Mouse (Mus musculus) CH12.LX (cell line): ENCODE measurements at regions not wholly inside any gene's neighbourhood (a gene's known extent, or its start where the extent isn't known, plus 50 kb on each side); places are given as distances from the start of the nearest gene placed in this dataset.

Experiments
- DNase-seq: peaks from one replicate; pipeline ENCODE4 v3.0.0-alpha.2; 2013; ENCODE audit errors: extremely low read depth
- H3K27ac ChIP-seq: 2 replicates; pipeline ENCODE4 v1.5.1; 2012; ENCODE audit warnings: low read depth, mild to moderate bottlenecking, control low read depth, moderate library complexity; ENCODE audit not compliant: insufficient read depth
- H3K27me3 ChIP-seq: replicated peaks from 2 replicates; pipeline ENCODE3; 2012; ENCODE audit warnings: inconsistent platforms
- H3K36me3 ChIP-seq, 2 experiments: replicated peaks in 1 of 2; 2 replicates each; pipeline versions ENCODE3 to v1.6.1; 2012; ENCODE audit warnings: inconsistent platforms in 1 of 2, low read length in 1 of 2, mild to moderate bottlenecking in 1 of 2, mixed read lengths in 1 of 2, moderate library complexity in 1 of 2; ENCODE audit not compliant: control insufficient read depth in 1 of 2, insufficient read depth in 1 of 2
- H3K4me1 ChIP-seq, 2 experiments: 2 replicates each; pipeline ENCODE4 v1.6.1; 2012; ENCODE audit warnings: inconsistent platforms in 1 of 2, moderate library complexity in 1 of 2; ENCODE audit not compliant: insufficient read depth in 2 of 2, control insufficient read depth in 1 of 2
- H3K4me2 ChIP-seq: 2 replicates; pipeline ENCODE4 v1.6.1; 2012; ENCODE audit warnings: low read depth, mild to moderate bottlenecking, control low read depth; ENCODE audit not compliant: poor library complexity, insufficient read depth, severe bottlenecking
- H3K4me3 ChIP-seq, 3 experiments: fragments of 150-350 bp in 1 of 3; sonication (generic) in 1 of 3; replicated peaks in 1 of 3; 2 replicates each; pipeline versions ENCODE3 to v1.5.1; 2011 to 2012; ENCODE audit warnings: low read depth in 2 of 3, low read length in 2 of 3, mild to moderate bottlenecking in 2 of 3, moderate library complexity in 2 of 3, control low read depth in 1 of 3, improper control_type of control experiment in 1 of 3, inconsistent platforms in 1 of 3, mixed read lengths in 1 of 3; ENCODE audit not compliant: poor library complexity in 1 of 3
- H3K79me2 ChIP-seq: replicated peaks from 2 replicates; pipeline ENCODE4 v1.6.1; 2012; ENCODE audit warnings: mild to moderate bottlenecking, moderate library complexity; ENCODE audit not compliant: control insufficient read depth, poor library complexity, insufficient read depth, severe bottlenecking; ENCODE audit errors: extremely low read depth
- H3K9ac ChIP-seq: 2 replicates; pipeline ENCODE4 v1.6.1; 2012; ENCODE audit warnings: low read depth, mild to moderate bottlenecking, control low read depth, moderate library complexity; ENCODE audit not compliant: insufficient read depth
- H3K9me3 ChIP-seq: replicated peaks from 2 replicates; pipeline ENCODE3; 2012; ENCODE audit warnings: low read length, inconsistent platforms, mixed read lengths
- CHD1 ChIP-seq: IDR thresholded peaks from 2 replicates; pipeline ENCODE4 v1.6.1; 2012; ENCODE audit warnings: low read depth, low read length, improper control_type of control experiment, inconsistent platforms
- CHD2 ChIP-seq: IDR thresholded peaks from 2 replicates; pipeline ENCODE4 v1.6.1; 2011; ENCODE audit warnings: low read length, improper control_type of control experiment
- E2F4 ChIP-seq: IDR thresholded peaks from 2 replicates; pipeline ENCODE4 v1.6.1; 2011; ENCODE audit warnings: low read depth, low read length, improper control_type of control experiment; ENCODE audit not compliant: insufficient replicate concordance
- ELF1 ChIP-seq: IDR thresholded peaks from 2 replicates; pipeline ENCODE4 v1.6.1; 2014; ENCODE audit warnings: low read depth, mild to moderate bottlenecking, inconsistent platforms, low read length, improper control_type of control experiment
- EP300 ChIP-seq: IDR thresholded peaks from 2 replicates; pipeline ENCODE4 v1.6.1; 2011; ENCODE audit warnings: low read length, improper control_type of control experiment
- GABPA ChIP-seq: IDR thresholded peaks from 2 replicates; pipeline ENCODE4 v1.6.1; 2012; ENCODE audit warnings: low read depth, low read length, improper control_type of control experiment, inconsistent platforms; ENCODE audit not compliant: insufficient replicate concordance
- KAT2A ChIP-seq: IDR thresholded peaks from 2 replicates; pipeline ENCODE4 v1.6.1; 2012; ENCODE audit warnings: low read length, improper control_type of control experiment, inconsistent platforms; ENCODE audit not compliant: insufficient replicate concordance
- MEF2A ChIP-seq: IDR thresholded peaks from 2 replicates; pipeline ENCODE4 v1.6.1; 2014; ENCODE audit warnings: low read depth, mild to moderate bottlenecking, inconsistent platforms, low read length, improper control_type of control experiment, borderline replicate concordance
- NELFE ChIP-seq: IDR thresholded peaks from 2 replicates; pipeline ENCODE4 v1.6.1; 2011; ENCODE audit warnings: low read depth, low read length, improper control_type of control experiment
- NRF1 ChIP-seq: IDR thresholded peaks from 2 replicates; pipeline ENCODE4 v1.6.1; 2014; ENCODE audit warnings: low read depth, mild to moderate bottlenecking, inconsistent platforms, low read length, improper control_type of control experiment, moderate library complexity
- PAX5 ChIP-seq: IDR thresholded peaks from 2 replicates; pipeline ENCODE4 v1.6.1; 2012; ENCODE audit warnings: low read length, inconsistent platforms, mixed read lengths
- POLR2AphosphoS2 ChIP-seq: IDR thresholded peaks from 2 replicates; pipeline ENCODE4 v1.6.1; 2011; ENCODE audit warnings: low read depth, low read length, improper control_type of control experiment
- RAD21 ChIP-seq: IDR thresholded peaks from 2 replicates; pipeline ENCODE4 v1.6.1; 2011; ENCODE audit warnings: low read depth, mild to moderate bottlenecking, low read length, improper control_type of control experiment, moderate library complexity
- SIN3A ChIP-seq: IDR thresholded peaks from 2 replicates; pipeline ENCODE4 v1.6.1; 2012; ENCODE audit warnings: low read length, improper control_type of control experiment, inconsistent platforms
- TBP ChIP-seq: conservative IDR thresholded peaks from 2 replicates; pipeline ENCODE4 v1.6.1; 2011; ENCODE audit warnings: low read depth, low read length, improper control_type of control experiment
- TCF12 ChIP-seq: IDR thresholded peaks from 2 replicates; pipeline ENCODE4 v1.6.1; 2014; ENCODE audit warnings: low read depth, mild to moderate bottlenecking, inconsistent platforms, low read length, improper control_type of control experiment
- USF2 ChIP-seq: conservative IDR thresholded peaks from 2 replicates; pipeline ENCODE4 v1.6.1; 2011; ENCODE audit warnings: low read depth, low read length, improper control_type of control experiment
- ZC3H11A ChIP-seq: IDR thresholded peaks from 2 replicates; pipeline ENCODE4 v1.6.1; 2012; ENCODE audit warnings: low read depth, mild to moderate bottlenecking, inconsistent platforms, low read length, improper control_type of control experiment
- ZKSCAN1 ChIP-seq: IDR thresholded peaks from 2 replicates; pipeline ENCODE4 v1.6.1; 2012; ENCODE audit warnings: low read depth, inconsistent platforms, low read length, improper control_type of control experiment, borderline replicate concordance
- dilution Hi-C: fragments of 300-500 bp; cut with MboI; formaldehyde crosslinking; loops from 2 replicates; pipeline ENCODE4 v1.14.3; 2020; ENCODE audit warnings: low sequenced_read_pairs; ENCODE audit not compliant: extremely low pct_unique_long_range_greater_than_20kb, extremely low pct_ligation_motif_present
- in situ Hi-C: fragments of 300-500 bp; cut with MboI; formaldehyde crosslinking; loops from 3 replicates; pipeline ENCODE4 v1.14.3; 2019; ENCODE audit warnings: low sequenced_read_pairs, low pct_ligation_motif_present, low pct_unique_long_range_greater_than_20kb, mixed read lengths

DNA sequence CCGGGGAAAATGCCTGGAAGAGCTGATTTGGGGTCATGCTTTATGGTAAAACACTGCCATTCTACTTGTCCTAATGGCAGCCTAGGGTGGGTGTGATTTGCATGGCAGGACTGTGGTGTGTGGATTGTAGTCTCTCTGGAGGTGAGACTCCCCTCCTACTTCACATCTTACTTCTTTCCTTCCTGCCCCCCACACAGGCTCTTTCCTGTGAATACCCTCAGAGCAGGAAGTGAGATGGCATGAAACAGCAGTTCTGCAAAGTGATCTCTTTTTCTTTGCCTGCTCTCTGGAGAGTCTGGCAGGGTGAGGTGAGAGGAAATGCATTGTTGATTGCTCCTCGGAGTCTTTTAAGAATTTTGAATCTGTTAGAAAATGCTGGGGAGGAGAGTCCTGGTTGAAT is 104.7 kb upstream of the Mamld1 start:
- no peak overlapping the region for H3K9ac ChIP-seq

DNA sequence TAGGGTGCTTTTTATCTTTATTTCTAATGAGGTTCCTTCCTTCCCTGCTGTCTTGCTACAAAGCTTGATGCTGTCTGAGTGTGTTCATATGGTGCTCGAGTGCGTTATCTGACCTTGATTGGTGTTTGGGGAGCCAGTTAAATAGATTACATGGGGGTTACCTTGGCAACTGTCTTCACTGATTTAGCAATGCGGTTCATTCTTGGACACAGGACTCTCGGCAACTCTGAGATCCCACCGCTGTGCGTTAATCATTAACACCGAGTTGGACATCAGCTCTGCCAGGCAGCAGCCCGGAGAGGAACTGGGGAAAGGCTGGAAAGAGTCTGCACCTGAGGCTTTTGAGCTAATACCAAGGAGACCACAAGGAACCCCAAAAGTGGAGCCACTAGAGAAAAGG is 104.0 kb upstream of the Mamld1 start:
- no peaks in the 10 kb centered on the region for H3K79me2 ChIP-seq
- no peaks in the 10 kb centered on the region for H3K4me1 ChIP-seq
- H3K27me3 ChIP-seq, result no peaks in the 10 kb centered on the region
- TF ChIP-seq EP300, result no peak
- no peak for TF ChIP-seq NRF1
- no peak for TF ChIP-seq ZC3H11A
- TF ChIP-seq MEF2A, result no peak
- TF ChIP-seq E2F4, result no peak
- TF ChIP-seq KAT2A, result no peak
- no peak for TF ChIP-seq ELF1
- TF ChIP-seq RAD21, result no peak
- no peak for TF ChIP-seq POLR2AphosphoS2
- in situ Hi-C loops, result no loop called here
- dilution Hi-C loops, result no loop called here
- DNase-seq, result no peak
- no peak overlapping the region for H3K4me3 ChIP-seq
- no peak overlapping the region for H3K9ac ChIP-seq
- H3K9me3 ChIP-seq, result no peaks in the 10 kb centered on the region
- no peak overlapping the region for H3K4me2 ChIP-seq
- no peak overlapping the region for H3K27ac ChIP-seq
- H3K36me3 ChIP-seq, result no peaks in the 10 kb centered on the region

More for the DNA sequence above, 104.7 kb upstream of the Mamld1 start:
- TF ChIP-seq CHD1 (no peak), NRF1 (no peak), NELFE (no peak), PAX5 (no peak), TCF12 (no peak), USF2 (no peak)
- TF ChIP-seq, all 38 proteins: peak for 0
- Histone ChIP-seq H3K36me3 (no peaks in the 10 kb centered on the region), H3K9me3 (no peaks in the 10 kb centered on the region), H3K4me3 (no peak overlapping the region), H3K4me2 (no peak overlapping the region), H3K79me2 (no peaks in the 10 kb centered on the region), H3K27ac (no peak overlapping the region), H3K4me1 (no peaks in the 10 kb centered on the region), H3K27me3 (no peaks in the 10 kb centered on the region)
- dilution Hi-C loops, result no loop called here
- DNase-seq, result no peak
- in situ Hi-C loops, result no loop called here

DNA sequence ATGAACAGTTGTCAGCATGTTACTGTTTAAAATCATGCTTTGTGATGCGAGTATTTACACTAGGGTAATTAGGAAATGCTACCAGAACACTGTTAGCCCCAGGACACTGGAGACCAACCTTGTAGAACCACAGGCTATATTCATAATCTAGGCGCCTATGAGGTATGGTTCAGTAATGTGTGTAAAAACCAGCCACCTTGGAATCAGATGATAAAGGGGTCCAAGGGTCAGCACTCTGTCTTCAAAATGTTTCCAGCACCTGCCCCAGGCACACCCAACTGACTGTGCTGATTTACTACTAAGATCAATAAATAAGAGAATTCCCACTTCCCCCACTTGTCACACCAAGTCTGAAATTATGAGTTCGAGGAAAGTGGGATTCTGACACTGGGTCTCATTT is 100.8 kb upstream of the Mamld1 start:
- H3K9ac ChIP-seq, result no peak overlapping the region
- H3K27me3 ChIP-seq, result no peaks in the 10 kb centered on the region
- H3K9me3 ChIP-seq, result no peaks in the 10 kb centered on the region
- in situ Hi-C loops (no loop called here), dilution Hi-C loops (no loop called here)
- H3K79me2 ChIP-seq, result no peaks in the 10 kb centered on the region
- no peak for TF ChIP-seq GABPA
- TF ChIP-seq CHD1, result no peak
- TF ChIP-seq SIN3A, result no peak
- no peak for TF ChIP-seq CHD2
- no peak for TF ChIP-seq TBP
- TF ChIP-seq ZKSCAN1, result no peak
- no peaks in the 10 kb centered on the region for H3K4me1 ChIP-seq
- H3K4me3 ChIP-seq, result no peak overlapping the region
- no peaks in the 10 kb centered on the region for H3K36me3 ChIP-seq
- DNase-seq, result no peak
- H3K4me2 ChIP-seq, result no peak overlapping the region
- H3K27ac ChIP-seq, result no peak overlapping the region
